Mouse (Mus musculus) limb, embryonic 12.5 days (tissue): ENCODE measurements at regions not wholly inside any gene's neighbourhood (a gene's known extent, or its start where the extent isn't known, plus 50 kb on each side); places are given as distances from the start of the nearest gene placed in this dataset.

Experiments
- ATAC-seq: fragments of 200-750 bp; cut with Nextera tagmentation; 2 replicates; pipeline ENCODE4 v1.8.0; 2017; ENCODE audit warnings: low read depth, moderate TSS enrichment; ENCODE audit not compliant: insufficient number of reproducible peaks, insufficient read depth, low FRiP score, low TSS enrichment
- H3K27ac ChIP-seq: fragments of 300-500 bp; sonication (generic); 2 replicates; pipeline ENCODE4 v1.5.1; 2016; ENCODE audit warnings: mild to moderate bottlenecking, moderate library complexity
- H3K27me3 ChIP-seq: fragments of 300-500 bp; sonication (generic); 2 replicates; pipeline ENCODE4 v1.6.1; 2016; ENCODE audit warnings: mild to moderate bottlenecking, moderate library complexity
- H3K36me3 ChIP-seq: fragments of 300-500 bp; sonication (generic); 2 replicates; pipeline ENCODE4 v1.6.1; 2016; ENCODE audit warnings: mild to moderate bottlenecking, moderate library complexity
- H3K4me1 ChIP-seq: fragments of 300-500 bp; sonication (generic); replicated peaks from 2 replicates; pipeline ENCODE4 v1.6.1; 2016
- H3K4me2 ChIP-seq: fragments of 300-500 bp; sonication (generic); 2 replicates; pipeline ENCODE4 v1.6.1; 2016; ENCODE audit warnings: mild to moderate bottlenecking, moderate library complexity
- H3K4me3 ChIP-seq: fragments of 300-500 bp; sonication (generic); replicated peaks from 2 replicates; pipeline ENCODE4 v1.5.1; 2016; ENCODE audit warnings: mild to moderate bottlenecking
- H3K9ac ChIP-seq: fragments of 300-500 bp; sonication (generic); replicated peaks from 2 replicates; pipeline ENCODE4 v1.6.1; 2016; ENCODE audit warnings: mild to moderate bottlenecking, moderate library complexity
- H3K9me3 ChIP-seq: fragments of 300-500 bp; sonication (generic); 2 replicates; pipeline ENCODE4 v1.6.1; 2016; ENCODE audit warnings: mild to moderate bottlenecking, moderate library complexity
- WGBS: fragments of 180-500 bp; shearing (Covaris S2); methylation state at CpG from one replicate; pipeline ENCODE4 v1.1.7; 2016; 5-methylcytosine and 5-hydroxymethylcytosine counted together

- no peaks in the 10 kb centered on the region for H3K36me3 ChIP-seq
- H3K9me3 ChIP-seq = no peaks in the 10 kb centered on the region
- H3K27ac ChIP-seq = no peak overlapping the region
- ATAC-seq = no peak
- H3K4me3 ChIP-seq = no peak overlapping the region
- H3K27me3 ChIP-seq = no peaks in the 10 kb centered on the region
- H3K4me2 ChIP-seq = no peak overlapping the region
- no peak overlapping the region for H3K9ac ChIP-seq
- WGBS = 76% methylated on average over 4 of the region's 4 CpGs
- H3K4me1 ChIP-seq = no peaks in the 10 kb centered on the region
Measured at GRCm38 (mm10) chr4:153669070-153669469, 186.5 kb upstream of the Ajap1 start.

- Histone ChIP-seq H3K36me3 (no peaks in the 10 kb centered on the region), H3K27ac (no peak overlapping the region), H3K4me1 (no peaks in the 10 kb centered on the region), H3K9me3 (no peaks in the 10 kb centered on the region), H3K4me2 (no peak overlapping the region), H3K27me3 (no peaks in the 10 kb centered on the region), H3K9ac (no peak overlapping the region), H3K4me3 (no peak overlapping the region)
- ATAC-seq = no peak
- 91% methylated on average over 13 of the region's 13 CpGs for WGBS
Measured at GRCm38 (mm10) chr4:153670216-153670615, 187.6 kb upstream of the Ajap1 start.

- 86% methylated on average over 2 of the region's 2 CpGs for WGBS
- no peak for ATAC-seq
- Histone ChIP-seq H3K4me1 (no peaks in the 10 kb centered on the region), H3K9me3 (no peaks in the 10 kb centered on the region), H3K36me3 (no peaks in the 10 kb centered on the region), H3K9ac (no peak overlapping the region), H3K4me2 (no peak overlapping the region), H3K27me3 (no peaks in the 10 kb centered on the region), H3K27ac (no peak overlapping the region), H3K4me3 (no peak overlapping the region)
Measured at GRCm38 (mm10) chr4:153675431-153675830, 192.8 kb upstream of the Ajap1 start.

- no peak for ATAC-seq
- H3K4me1 ChIP-seq = no peaks in the 10 kb centered on the region
- no peak overlapping the region for H3K27ac ChIP-seq
- H3K9ac ChIP-seq = no peak overlapping the region
- WGBS = 29% methylated on average over 12 of the region's 12 CpGs
- H3K27me3 ChIP-seq = no peaks in the 10 kb centered on the region
- H3K4me2 ChIP-seq = no peak overlapping the region
- no peak overlapping the region for H3K4me3 ChIP-seq
- no peaks in the 10 kb centered on the region for H3K9me3 ChIP-seq
- H3K36me3 ChIP-seq = no peaks in the 10 kb centered on the region
Measured at GRCm38 (mm10) chr4:153679151-153679550, 196.5 kb upstream of the Ajap1 start.

GRCm38 (mm10) chr4:153688441-153688840 lies 205.8 kb upstream of the Ajap1 start:
- no peaks in the 10 kb centered on the region for H3K36me3 ChIP-seq
- no peak overlapping the region for H3K9ac ChIP-seq
- H3K27me3 ChIP-seq = no peaks in the 10 kb centered on the region
- ATAC-seq = no peak
- WGBS = 72% methylated on average over 8 of the region's 8 CpGs
- H3K27ac ChIP-seq = no peak overlapping the region
- H3K4me1 ChIP-seq = no peaks in the 10 kb centered on the region
- H3K9me3 ChIP-seq = no peaks in the 10 kb centered on the region
- no peak overlapping the region for H3K4me2 ChIP-seq
- no peak overlapping the region for H3K4me3 ChIP-seq

GRCm38 (mm10) chr4:153693881-153694280 lies 211.3 kb upstream of the Ajap1 start:
- H3K9ac ChIP-seq = no peak overlapping the region
- H3K9me3 ChIP-seq = no peaks in the 10 kb centered on the region
- H3K4me1 ChIP-seq = no peaks in the 10 kb centered on the region
- 81% methylated on average over 12 of the region's 12 CpGs for WGBS
- no peak overlapping the region for H3K4me3 ChIP-seq
- H3K36me3 ChIP-seq = no peaks in the 10 kb centered on the region
- H3K4me2 ChIP-seq = no peak overlapping the region
- no peak for ATAC-seq
- no peak overlapping the region for H3K27ac ChIP-seq
- 0 out of 2 replicates have a peak, but pooled peaks cover 3% of the 10 kb centered on the region for H3K27me3 ChIP-seq

- H3K4me1 ChIP-seq = no peaks in the 10 kb centered on the region
- no peak overlapping the region for H3K9ac ChIP-seq
- WGBS = 39% methylated on average over 14 of the region's 14 CpGs
- no peaks in the 10 kb centered on the region for H3K9me3 ChIP-seq
- no peak overlapping the region for H3K4me2 ChIP-seq
- no peaks in the 10 kb centered on the region for H3K36me3 ChIP-seq
- no peak for ATAC-seq
- 0 out of 2 replicates have a peak, but pooled peaks cover 3% of the 10 kb centered on the region for H3K27me3 ChIP-seq
- no peak overlapping the region for H3K4me3 ChIP-seq
- no peak overlapping the region for H3K27ac ChIP-seq
Measured at GRCm38 (mm10) chr4:153696426-153697040, 213.9 kb upstream of the Ajap1 start.

- no peaks in the 10 kb centered on the region for H3K4me1 ChIP-seq
Measured at GRCm38 (mm10) chr4:153707218-153707617, 224.6 kb upstream of the Ajap1 start.

GRCm38 (mm10) chr4:153714995-153715645 lies 232.5 kb upstream of the Ajap1 start:
- H3K4me1 ChIP-seq = no peaks in the 10 kb centered on the region; the same call in 1 of the 2 replicates
- no peak overlapping the region for H3K4me2 ChIP-seq
- H3K9ac ChIP-seq = no peak overlapping the region
- 59% methylated on average over 6 of the region's 6 CpGs for WGBS
- peaks cover 5% of the 10 kb centered on the region; the same call in 1 of the 2 replicates for H3K27me3 ChIP-seq
- H3K27ac ChIP-seq = no peak overlapping the region
- no peaks in the 10 kb centered on the region for H3K36me3 ChIP-seq
- H3K4me3 ChIP-seq = no peak overlapping the region
- no peaks in the 10 kb centered on the region for H3K9me3 ChIP-seq
- ATAC-seq = no peak

More at GRCm38 (mm10) chr4:153707218-153707617, 224.6 kb upstream of the Ajap1 start:
- H3K4me2 ChIP-seq = no peak overlapping the region
- H3K27me3 ChIP-seq = peaks cover 4% of the 10 kb centered on the region; the same call in 1 of the 2 replicates
- ATAC-seq = no peak
- no peak overlapping the region for H3K27ac ChIP-seq
- H3K9me3 ChIP-seq = no peaks in the 10 kb centered on the region
- no peak overlapping the region for H3K9ac ChIP-seq
- H3K4me3 ChIP-seq = no peak overlapping the region
- 70% methylated on average over 8 of the region's 8 CpGs for WGBS
- H3K36me3 ChIP-seq = no peaks in the 10 kb centered on the region

GRCm38 (mm10) chr4:153717273-153717672 lies 234.7 kb upstream of the Ajap1 start:
- H3K9me3 ChIP-seq = no peaks in the 10 kb centered on the region
- H3K27me3 ChIP-seq = peaks cover 5% of the 10 kb centered on the region; the same call in 1 of the 2 replicates
- H3K36me3 ChIP-seq = no peaks in the 10 kb centered on the region
- ATAC-seq = no peak
- no peak overlapping the region for H3K4me3 ChIP-seq
- H3K4me2 ChIP-seq = no peak overlapping the region
- 69% methylated on average over 12 of the region's 12 CpGs for WGBS
- no peaks in the 10 kb centered on the region; the same call in 1 of the 2 replicates for H3K4me1 ChIP-seq
- no peak overlapping the region for H3K9ac ChIP-seq
- H3K27ac ChIP-seq = no peak overlapping the region

- no peak overlapping the region for H3K4me2 ChIP-seq
- H3K9ac ChIP-seq = no peak overlapping the region
- peaks cover 20% of the 10 kb centered on the region for H3K4me1 ChIP-seq
- H3K36me3 ChIP-seq = no peaks in the 10 kb centered on the region
- no peaks in the 10 kb centered on the region for H3K27me3 ChIP-seq
- ATAC-seq = no peak
- 80% methylated on average over 14 of the region's 14 CpGs for WGBS
- no peak overlapping the region for H3K27ac ChIP-seq
- no peaks in the 10 kb centered on the region for H3K9me3 ChIP-seq
- H3K4me3 ChIP-seq = no peak overlapping the region
Measured at GRCm38 (mm10) chr4:153724045-153724444, 233.0 kb upstream of the A430005L14Rik start.
